Mouse (Mus musculus) erythroblast, embryonic 14.5 days (primary cell): ENCODE data around the gene Tor2a.

Experiments used
- GATA1 ChIP-seq: IDR thresholded peaks from 2 replicates; pipeline ENCODE4 v1.6.1; 2012; ENCODE audit warnings: low read length, inconsistent platforms, mixed read lengths
- TAL1 ChIP-seq: IDR thresholded peaks from 3 replicates; pipeline ENCODE4 v1.6.1; 2012; ENCODE audit warnings: low read length, inconsistent platforms, mixed read lengths

DNA sequence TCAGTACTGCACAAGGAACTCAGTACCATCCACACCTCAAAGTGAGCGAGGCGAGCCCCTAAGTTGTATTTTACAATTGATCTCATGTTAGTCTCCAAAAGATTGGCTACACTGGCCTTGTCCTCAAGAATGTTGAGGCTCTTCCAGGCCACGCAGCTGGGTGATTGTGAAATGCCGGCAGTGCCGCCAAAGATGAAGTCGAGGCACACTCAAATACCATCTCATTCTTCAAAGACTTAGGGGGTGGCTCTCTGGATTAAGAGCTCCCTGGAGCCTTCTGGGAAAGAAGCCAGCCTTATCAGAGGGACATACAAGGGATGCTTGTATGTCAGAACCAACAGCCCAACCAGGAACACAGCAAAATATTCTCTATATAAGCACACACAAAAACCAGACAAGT is 34.3 kb downstream of the Tor2a start:
- TF ChIP-seq GATA1 (no peak), TAL1 (no peak)
